Mouse (Mus musculus) thymus, adult 2 months (tissue): ENCODE data around the gene Trip10.

Experiments used
- CTCF ChIP-seq: fragments of 200-500 bp; IDR thresholded peaks from 2 replicates; pipeline ENCODE4 v1.5.1; 2012; ENCODE audit warnings: mild to moderate bottlenecking, control low read depth, low read length, moderate library complexity, borderline replicate concordance; ENCODE audit not compliant: control insufficient read depth, poor library complexity, insufficient read depth; ENCODE audit errors: extremely low read depth
- POLR2A ChIP-seq: fragments of 200-500 bp; IDR thresholded peaks from 2 replicates; pipeline ENCODE4 v1.6.1; 2012; ENCODE audit warnings: mild to moderate bottlenecking, low read length, control low read depth, moderate library complexity; ENCODE audit not compliant: control insufficient read depth, poor library complexity, insufficient read depth; ENCODE audit errors: extremely low read depth

- no peak for TF ChIP-seq CTCF
- TF ChIP-seq POLR2A, result no peak
These were observed 13.8 kb downstream of the Trip10 start for GRCm38 (mm10) chr17:57262901-57263550.
